Mouse (Mus musculus) G1E (cell line): ENCODE results near the gene Uggt2.
"Not testable (repeated sequence)": the region's sequence is repeated elsewhere in the genome, so short reads cannot be mapped to it uniquely, and the experiment has no call there.

Experiments used
- CTCF ChIP-seq: IDR thresholded peaks from 2 replicates; pipeline ENCODE4 v1.5.1; 2012; ENCODE audit warnings: low read depth, low read length, inconsistent platforms, mixed read lengths
- GATA1 ChIP-seq: IDR thresholded peaks from 2 replicates; pipeline ENCODE4 v1.6.1; 2012; ENCODE audit warnings: borderline replicate concordance, low read length, inconsistent platforms, mixed read lengths

DNA sequence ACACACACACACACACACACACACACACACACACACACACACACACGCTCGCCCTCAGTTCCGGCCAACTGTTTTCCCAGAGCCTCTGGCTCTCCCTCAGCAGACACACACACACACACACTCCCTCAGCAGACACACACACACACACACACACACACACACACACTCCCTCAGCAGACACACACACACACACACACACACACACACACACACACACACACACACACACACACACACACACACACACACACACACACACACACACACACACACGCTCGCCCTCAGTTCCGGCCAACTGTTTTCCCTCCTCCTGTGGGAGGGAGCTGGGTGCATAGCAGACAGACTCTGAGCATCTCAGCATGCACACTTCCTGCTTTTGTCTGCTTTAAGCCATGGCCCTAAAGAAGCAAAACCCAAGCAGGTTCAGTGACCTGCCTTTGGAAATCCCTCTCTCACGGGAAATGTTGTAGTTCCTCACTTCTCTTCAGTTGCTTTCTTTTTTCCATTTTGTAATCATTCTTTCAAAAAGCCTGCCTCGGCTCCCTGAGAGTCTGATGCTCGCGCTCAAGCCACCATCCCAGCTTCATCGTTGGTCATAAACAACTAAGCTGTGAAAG lies 116.7 kb downstream of the Uggt2 start:
- not testable (repeated sequence) for TF ChIP-seq CTCF, GATA1
